Mouse (Mus musculus) stomach, embryonic 16.5 days (tissue): ENCODE results near the gene Lpcat2. TPM values are rescaled to one million over a fixed set of nuclear protein-coding genes. Genes with fewer than 3 reads are reported as not detected.

Experiments
- ATAC-seq: fragments of 200-750 bp; cut with Nextera tagmentation; 2 replicates; pipeline ENCODE4 v1.8.0; 2017; ENCODE audit warnings: moderate number of reproducible peaks, moderate TSS enrichment; ENCODE audit not compliant: insufficient read depth, low FRiP score
- H3K27ac ChIP-seq: fragments of 300-500 bp; sonication (generic); 2 replicates; pipeline ENCODE4 v1.5.1; 2014; ENCODE audit warnings: low read length
- H3K27me3 ChIP-seq: fragments of 300-500 bp; sonication (generic); 2 replicates; pipeline ENCODE4 v1.6.1; 2014; ENCODE audit warnings: low read length, control low read depth, mixed read lengths; ENCODE audit not compliant: control insufficient read depth, insufficient read depth
- H3K36me3 ChIP-seq: fragments of 300-500 bp; sonication (generic); 2 replicates; pipeline ENCODE4 v1.6.1; 2014; ENCODE audit warnings: low read length; ENCODE audit not compliant: control insufficient read depth, insufficient read depth
- H3K4me1 ChIP-seq: fragments of 300-500 bp; sonication (generic); 2 replicates; pipeline ENCODE4 v1.6.1; 2014; ENCODE audit warnings: low read length, control low read depth, mixed read lengths; ENCODE audit not compliant: control insufficient read depth, insufficient read depth
- H3K4me2 ChIP-seq: fragments of 300-500 bp; sonication (generic); 2 replicates; pipeline ENCODE4 v1.6.1; 2014; ENCODE audit warnings: low read depth, low read length, mixed read lengths
- H3K4me3 ChIP-seq: fragments of 300-500 bp; sonication (generic); replicated peaks from 2 replicates; pipeline ENCODE4 v1.5.1; 2014; ENCODE audit warnings: mild to moderate bottlenecking, low read length
- H3K9ac ChIP-seq: fragments of 300-500 bp; sonication (generic); 2 replicates; pipeline ENCODE4 v1.6.1; 2014; ENCODE audit warnings: low read length
- H3K9me3 ChIP-seq: fragments of 300-500 bp; sonication (generic); replicated peaks from 2 replicates; pipeline ENCODE4 v1.6.1; 2016; ENCODE audit warnings: low read length, control low read depth; ENCODE audit not compliant: control insufficient read depth
- WGBS: fragments of 180-500 bp; shearing (Covaris S2); extraction: QIAGEN DNeasy Blood & Tissue Kit; methylation state at CpG from one replicate; pipeline ENCODE4 v1.1.7; 2014; 5-methylcytosine and 5-hydroxymethylcytosine counted together
- polyA plus RNA-seq: library from polyadenylated mRNA; unstranded; fragments of >200 nt; fragmentation: Nextera tagmentation; extraction: Ambion mirVana; gene quantifications from 2 replicates; pipeline ENCODE4 v1.2.1, GENCODE M21; 2015

The Lpcat2 gene
- polyA plus RNA-seq, 1 experiment from 2014 or later, result 12.2 TPM

DNA sequence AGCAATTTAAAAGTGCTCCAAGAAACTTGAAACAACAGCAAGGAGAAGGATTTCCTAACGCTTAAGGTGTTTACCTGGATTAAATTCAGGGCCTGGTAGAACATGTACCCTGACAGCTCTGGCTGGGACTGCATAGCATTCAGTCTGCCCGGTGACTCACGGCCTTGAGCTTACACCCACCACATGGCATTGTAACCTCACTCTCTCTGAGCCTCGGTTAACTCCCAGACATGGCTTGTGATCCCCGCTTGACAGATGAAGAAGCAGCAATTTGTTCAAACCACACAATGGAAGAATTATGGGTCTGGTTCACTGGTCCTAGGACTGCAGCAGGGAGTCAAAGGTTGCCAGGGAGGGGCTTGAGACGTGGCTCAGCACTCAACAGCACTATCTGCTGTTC is 5.9 kb upstream of the Lpcat2 start:
- H3K4me1 ChIP-seq, result peaks cover 56% of the 10 kb centered on the region
- H3K36me3 ChIP-seq, result no peaks in the 10 kb centered on the region
- H3K9me3 ChIP-seq, result no peaks in the 10 kb centered on the region
- no peaks in the 10 kb centered on the region; the same call in 1 of the 2 replicates for H3K27me3 ChIP-seq
- no peak overlapping the region for H3K4me2 ChIP-seq
- H3K9ac ChIP-seq, result no peak overlapping the region
- H3K4me3 ChIP-seq, result no peak overlapping the region
- 55% methylated on average over 6 of the region's 6 CpGs for WGBS
- no peak for ATAC-seq
- H3K27ac ChIP-seq, result peak overlapping the region; percentile 60; the same call in 1 of the 2 replicates

DNA sequence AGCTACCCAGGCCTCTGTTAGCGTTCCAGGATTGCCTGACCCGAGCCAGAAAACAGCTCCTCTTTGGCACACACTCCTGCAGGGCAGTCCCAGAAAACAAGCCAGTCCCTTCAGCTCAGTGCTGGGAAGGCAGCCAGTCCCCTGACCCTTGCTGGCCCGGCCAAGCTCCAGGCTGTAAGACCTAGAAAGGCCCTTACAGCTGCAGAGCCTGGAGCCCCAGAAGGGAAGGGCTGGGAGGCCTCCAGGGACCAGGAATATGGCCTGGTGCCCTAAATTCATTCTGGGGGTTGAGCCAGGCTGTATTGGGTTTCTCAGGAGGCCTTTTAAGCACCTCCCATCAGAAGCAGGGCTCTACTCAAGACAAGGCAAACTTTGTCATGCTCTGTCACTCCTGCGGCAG is 4.9 kb upstream of the Lpcat2 start:
- Histone ChIP-seq H3K9ac (no peak overlapping the region; the same call in 1 of the 2 replicates), H3K4me2 (no peak overlapping the region), H3K27me3 (no peaks in the 10 kb centered on the region; the same call in 1 of the 2 replicates), H3K4me3 (no peak overlapping the region), H3K27ac (peak overlapping the region; percentile 60), H3K36me3 (no peaks in the 10 kb centered on the region), H3K9me3 (no peaks in the 10 kb centered on the region), H3K4me1 (peaks cover 61% of the 10 kb centered on the region)
- WGBS, result 44% methylated on average over 4 of the region's 4 CpGs
- peak; percentile 85 for ATAC-seq

GRCm38 (mm10) chr8:92851381-92851780 is 3.8 kb upstream of the Lpcat2 start:
- Histone ChIP-seq H3K4me1 (peaks cover 57% of the 10 kb centered on the region), H3K4me3 (no peak overlapping the region), H3K9me3 (no peaks in the 10 kb centered on the region), H3K27ac (no peak overlapping the region), H3K36me3 (no peaks in the 10 kb centered on the region), H3K27me3 (no peaks in the 10 kb centered on the region; the same call in 1 of the 2 replicates), H3K9ac (no peak overlapping the region), H3K4me2 (no peak overlapping the region)
- no peak for ATAC-seq
- 67% methylated on average over 3 of the region's 3 CpGs for WGBS

DNA sequence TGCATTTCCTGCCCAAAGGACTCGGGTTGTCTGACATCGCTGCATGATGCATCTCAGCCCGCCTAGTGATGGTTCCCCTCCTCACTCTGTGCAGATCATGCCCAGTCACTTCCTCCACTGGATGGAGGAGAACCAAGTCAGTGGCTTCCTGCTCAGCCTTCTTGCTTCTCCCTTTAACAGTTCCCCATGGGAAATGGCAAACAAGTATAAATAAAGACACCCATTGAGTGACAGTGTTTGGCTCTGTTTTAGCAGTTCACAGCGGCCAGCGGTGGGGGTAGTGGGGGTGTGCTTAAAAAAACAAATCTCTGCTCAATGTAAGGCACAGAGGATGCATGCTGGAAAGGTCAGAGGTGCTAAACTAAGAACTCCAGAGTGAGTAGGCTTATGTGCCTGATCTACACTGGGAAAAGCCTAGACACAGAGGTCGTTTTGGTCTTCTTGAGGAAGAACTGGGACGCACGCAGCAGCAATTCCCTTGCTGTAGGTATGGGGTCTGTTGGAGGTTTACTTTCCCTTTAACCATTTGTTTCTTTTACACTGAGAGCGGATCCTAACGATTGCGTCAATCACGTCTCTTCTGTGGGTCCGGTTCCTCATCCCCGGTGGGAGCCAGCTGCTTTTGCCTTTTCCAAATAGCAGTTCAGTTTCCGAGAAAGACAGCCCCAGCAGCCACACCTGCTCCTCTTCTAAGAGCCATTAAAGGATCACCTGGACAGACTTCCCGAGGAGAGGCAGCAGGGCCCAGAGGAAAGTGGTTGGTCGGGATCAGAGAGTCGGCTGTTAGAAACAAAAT is 1.8 kb upstream of the Lpcat2 start:
- no peaks in the 10 kb centered on the region for H3K36me3 ChIP-seq
- H3K9ac ChIP-seq, result no peak overlapping the region
- WGBS, result 37% methylated on average over 18 of the region's 18 CpGs
- peak overlapping the region; percentile 51; the same call in 1 of the 2 replicates for H3K27ac ChIP-seq
- H3K4me1 ChIP-seq, result peaks cover 41% of the 10 kb centered on the region
- H3K4me2 ChIP-seq, result no peak overlapping the region
- no peak overlapping the region for H3K4me3 ChIP-seq
- 0 out of 2 replicates have a peak, but pooled peaks have one; percentile 16 for ATAC-seq
- no peaks in the 10 kb centered on the region for H3K9me3 ChIP-seq
- no peaks in the 10 kb centered on the region; the same call in 1 of the 2 replicates for H3K27me3 ChIP-seq

DNA sequence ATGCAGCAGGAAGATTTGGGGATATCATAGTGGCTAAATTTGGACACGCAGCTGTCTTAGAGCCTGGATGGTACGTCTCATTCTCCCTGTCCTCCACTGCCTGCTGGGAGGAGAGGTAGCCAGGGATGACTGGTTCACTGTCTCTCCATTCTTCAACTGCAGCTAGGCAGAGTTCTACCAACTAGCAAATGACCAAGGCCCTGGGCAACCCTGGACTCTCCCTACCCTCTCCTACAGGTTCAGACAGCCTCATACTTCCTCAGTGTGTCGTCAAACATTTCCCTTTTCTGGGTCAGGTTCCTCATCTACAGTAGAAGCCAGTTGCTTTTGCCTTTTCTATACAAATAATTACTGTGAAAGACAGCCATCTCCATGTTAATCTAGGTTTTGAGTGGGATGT is 466 bp upstream of the Lpcat2 start:
- 0 out of 2 replicates have a peak overlapping the region, but pooled peaks have one; percentile 15 for H3K27ac ChIP-seq
- no peaks in the 10 kb centered on the region for H3K36me3 ChIP-seq
- H3K4me3 ChIP-seq, result peak overlapping the region; percentile 73; the same call in 1 of the 2 replicates
- 84% methylated on average over 3 of the region's 3 CpGs for whole genome bisulfite sequencing
- no peaks in the 10 kb centered on the region for H3K9me3 ChIP-seq
- peak overlapping the region; percentile 68 for H3K4me2 ChIP-seq
- ATAC-seq, result no peak
- H3K27me3 ChIP-seq, result no peaks in the 10 kb centered on the region; the same call in 1 of the 2 replicates
- H3K4me1 ChIP-seq, result peaks cover 28% of the 10 kb centered on the region
- H3K9ac ChIP-seq, result no peak overlapping the region; the same call in 1 of the 2 replicates

GRCm38 (mm10) chr8:92856273-92856986 is 1.3 kb downstream of the Lpcat2 start:
- peak overlapping the region; percentile 73 for H3K4me3 ChIP-seq
- H3K27me3 ChIP-seq, result no peaks in the 10 kb centered on the region; the same call in 1 of the 2 replicates
- peak overlapping the region; percentile 68 for H3K4me2 ChIP-seq
- no peak for ATAC-seq
- H3K4me1 ChIP-seq, result peaks cover 18% of the 10 kb centered on the region
- peak overlapping the region; percentile 83; the same call in 1 of the 2 replicates for H3K9ac ChIP-seq
- no peak overlapping the region for H3K27ac ChIP-seq
- H3K9me3 ChIP-seq, result no peaks in the 10 kb centered on the region
- no peaks in the 10 kb centered on the region for H3K36me3 ChIP-seq
- WGBS, result 73% methylated on average over 7 of the region's 7 CpGs

- Histone ChIP-seq H3K27me3 (no peaks in the 10 kb centered on the region), H3K4me3 (no peak overlapping the region), H3K27ac (no peak overlapping the region), H3K4me2 (no peak overlapping the region), H3K4me1 (peaks cover 7% of the 10 kb centered on the region), H3K9ac (no peak overlapping the region), H3K36me3 (no peaks in the 10 kb centered on the region), H3K9me3 (no peaks in the 10 kb centered on the region)
- WGBS, result 84% methylated on average over 14 of the region's 14 CpGs
- no peak for ATAC-seq
Observed at GRCm38 (mm10) chr8:92858475-92859182, 3.5 kb downstream of the Lpcat2 start.

DNA sequence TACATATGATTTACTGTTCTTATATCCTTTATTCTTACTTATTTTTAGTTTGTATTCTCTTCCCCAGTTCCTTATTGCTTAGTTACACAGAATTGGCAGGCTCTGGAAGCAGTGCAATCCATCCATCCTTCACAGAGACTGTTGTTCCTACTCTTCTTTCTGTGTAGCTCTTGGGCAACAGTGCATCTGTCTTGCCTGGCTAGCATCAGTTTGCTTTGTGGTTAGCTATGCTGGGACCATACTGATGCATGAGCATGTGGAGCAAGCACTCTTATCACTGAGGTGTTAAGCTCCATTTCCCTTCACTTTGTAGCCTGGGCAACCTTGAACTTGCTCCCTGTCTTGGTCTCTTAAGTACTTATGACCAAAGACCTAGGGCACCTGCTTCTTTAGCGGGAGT is 6.8 kb downstream of the Lpcat2 start:
- no peaks in the 10 kb centered on the region for H3K27me3 ChIP-seq
- H3K4me3 ChIP-seq, result no peak overlapping the region
- ATAC-seq, result no peak
- no peak overlapping the region for H3K9ac ChIP-seq
- no peaks in the 10 kb centered on the region for H3K9me3 ChIP-seq
- H3K4me2 ChIP-seq, result no peak overlapping the region
- H3K4me1 ChIP-seq, result no peaks in the 10 kb centered on the region
- H3K36me3 ChIP-seq, result no peaks in the 10 kb centered on the region
- no peak overlapping the region for H3K27ac ChIP-seq
- 92% methylated on average over 1 of the region's 1 CpGs for WGBS
